Comparison of ENCODE assay signal across 8 mouse cellular contexts in genomic region chr9:53603384-53603783, GRCm38 (mm10). TPM values are rescaled to one million over a fixed set of nuclear protein-coding genes. Genes with fewer than 3 reads are reported as not detected.
DNase-seq lines count a peak whose midpoint lies in the region; ATAC-seq lines count a peak whose summit lies in the region.

No protein-coding gene starts in this region.

- H3K36me3 ChIP-seq in midbrain, embryonic 16.5 days (ENCODE audit: control insufficient read depth, insufficient read depth, low read length) = peaks cover 4% of the 10 kb centered on the region; the same call in 1 of the 2 replicates
- no peaks in the 10 kb centered on the region for H3K36me3 ChIP-seq in hindbrain, embryonic 11.5 days (ENCODE audit: control insufficient read depth, insufficient read depth, low read length)

- H3K4me2 ChIP-seq in midbrain, embryonic 16.5 days (ENCODE audit: low read length) = no peak overlapping the region
- H3K4me2 ChIP-seq in hindbrain, embryonic 11.5 days (replicated peaks; ENCODE audit: low read depth, low read length) = no peak overlapping the region

- no peak overlapping the region for H3K9ac ChIP-seq in midbrain, embryonic 16.5 days (ENCODE audit: low read depth, low read length)
- no peak overlapping the region for H3K9ac ChIP-seq in hindbrain, embryonic 11.5 days (ENCODE audit: low read depth, low read length)

- H3K4me1 ChIP-seq in midbrain, embryonic 16.5 days (ENCODE audit: control insufficient read depth, insufficient read depth, low read length) = peaks cover 2% of the 10 kb centered on the region
- H3K4me1 ChIP-seq in hindbrain, embryonic 11.5 days (replicated peaks; ENCODE audit: control insufficient read depth, insufficient read depth, low read length) = no peaks in the 10 kb centered on the region

- H3K9me3 ChIP-seq in midbrain, embryonic 16.5 days (replicated peaks; ENCODE audit: control insufficient read depth, low read length, poor library complexity, severe bottlenecking) = no peaks in the 10 kb centered on the region
- no peaks in the 10 kb centered on the region for H3K9me3 ChIP-seq in hindbrain, embryonic 11.5 days (ENCODE audit: control insufficient read depth, low read length)

- no peak for DNase-seq in frontal cortex, postnatal 14 days (ENCODE audit: low spot score in 2 of 2)
- DNase-seq in thymus, postnatal 0 days (ENCODE audit: low spot score) = peak; percentile 61
- DNase-seq in thymus, postnatal 10 days (ENCODE audit: low spot score in 2 of 2) = no peak
- peak; percentile 14 for DNase-seq in kidney, postnatal 14 days
- peak; percentile 31 for DNase-seq in skeletal muscle tissue, adult 2 months (ENCODE audit: low read depth, low spot score)
- DNase-seq in hindbrain, embryonic 11.5 days (ENCODE audit: low spot score) = no peak

- no peak overlapping the region for H3K27ac ChIP-seq in midbrain, embryonic 16.5 days (ENCODE audit: low read length)
- no peak overlapping the region for H3K27ac ChIP-seq in hindbrain, embryonic 11.5 days (ENCODE audit: low read depth, low read length)

- no peaks in the 10 kb centered on the region for H3K27me3 ChIP-seq in midbrain, embryonic 16.5 days (ENCODE audit: control insufficient read depth, insufficient read depth, low read depth, low read length)
- H3K27me3 ChIP-seq in hindbrain, embryonic 11.5 days (ENCODE audit: control insufficient read depth, insufficient read depth, low read length) = no peaks in the 10 kb centered on the region

- peak; percentile 78; the same call in 1 of the 2 replicates for ATAC-seq in frontal cortex, adult (ENCODE audit: low TSS enrichment)
- no peak for ATAC-seq in midbrain, embryonic 16.5 days
- no peak for ATAC-seq in hindbrain, embryonic 11.5 days (ENCODE audit: low FRiP score)

- WGBS in midbrain, embryonic 16.5 days = 94% methylated on average over 1 of the region's 1 CpGs
- 88% methylated on average over 1 of the region's 1 CpGs for WGBS in hindbrain, embryonic 11.5 days

- no peak overlapping the region for H3K4me3 ChIP-seq in midbrain, embryonic 16.5 days (ENCODE audit: low read depth, low read length)
- H3K4me3 ChIP-seq in hindbrain, embryonic 11.5 days (ENCODE audit: low read depth, low read length) = no peak overlapping the region

RNA-seq across cellular contexts. Expression of gene Acat1, which starts 6.8 kb away (rescaled TPM):
- 88.6 and 99.1 TPM in 2 replicates for polyA plus RNA-seq in thymus, postnatal 0 days (2015; fragmentation: Nextera tagmentation; extraction: Ambion mirVana)
- 161 and 167 TPM in 2 replicates for polyA plus RNA-seq in midbrain, embryonic 16.5 days (2015; fragmentation: Nextera tagmentation; extraction: Ambion mirVana)
- 61.9 and 67.4 TPM in 2 replicates for polyA plus RNA-seq in hindbrain, embryonic 11.5 days (2014; fragmentation: Nextera tagmentation; extraction: Ambion mirVana)

Comparison
In these comparisons a context has a peak if more than half of its experiments do, and no peak if none do; other contexts are left out.
1. DNase-seq: peak in thymus, postnatal 0 days (single experiment), kidney, postnatal 14 days (single experiment) and skeletal muscle tissue, adult 2 months (single experiment); none in frontal cortex, postnatal 14 days (0 of 2), thymus, postnatal 10 days (0 of 2) and hindbrain, embryonic 11.5 days (single experiment).